Mouse (Mus musculus) skeletal muscle tissue, adult 2 months (tissue): ENCODE results near the gene Mybphl.

Source experiments
- DNase-seq: peaks from one replicate; pipeline ENCODE4 v3.0.0-alpha.2; 2012; ENCODE audit warnings: low read depth, low spot score

Mybphl gene

DNA sequence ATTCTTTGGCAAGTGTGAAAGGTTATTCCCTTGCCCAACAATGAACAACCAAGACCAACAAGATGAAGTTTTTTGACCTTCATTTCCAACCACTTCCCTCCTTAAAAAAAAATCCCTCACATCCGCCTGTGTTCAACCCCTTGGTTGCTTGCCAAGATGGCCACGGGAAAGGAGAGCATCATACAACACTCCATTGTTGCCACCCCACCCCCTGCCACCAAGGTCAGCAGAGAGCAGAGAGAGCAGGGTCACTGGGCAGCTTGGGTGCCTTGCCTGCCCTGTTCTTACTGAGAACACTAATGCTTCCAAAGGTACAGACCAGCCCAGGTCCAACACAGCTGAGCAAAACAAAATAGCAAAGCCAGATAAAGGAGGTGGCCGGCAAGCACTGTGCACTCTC is 7.6 kb downstream of the Mybphl start:
- no peak for DNase-seq

GRCm38 (mm10) chr3:108372691-108373090 is 8.0 kb downstream of the Mybphl start:
- no peak for DNase-seq

GRCm38 (mm10) chr3:108378875-108379663 is 14.4 kb downstream of the Mybphl start:
- no peak for DNase-seq

DNA sequence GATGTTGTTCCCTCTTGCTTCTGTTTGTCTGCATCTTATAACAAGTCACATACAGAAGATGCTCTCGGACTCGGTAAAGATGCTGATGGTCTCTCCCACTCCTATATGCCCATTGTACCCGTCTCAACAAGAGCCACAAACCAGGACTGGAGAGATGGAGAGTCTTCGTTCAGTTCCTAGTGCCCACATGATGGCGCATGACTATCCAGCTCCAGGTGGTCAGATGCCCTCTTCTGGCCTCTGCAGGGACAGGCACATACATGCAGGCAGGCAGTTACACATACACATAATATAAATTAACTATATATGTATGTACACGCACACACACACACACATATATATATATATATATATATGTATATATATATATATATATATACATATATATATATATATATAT is 16.0 kb downstream of the Mybphl start:
- DNase-seq: no peak

- no peak for DNase-seq
Measured at GRCm38 (mm10) chr3:108381945-108382875, 17.5 kb downstream of the Mybphl start.

DNA sequence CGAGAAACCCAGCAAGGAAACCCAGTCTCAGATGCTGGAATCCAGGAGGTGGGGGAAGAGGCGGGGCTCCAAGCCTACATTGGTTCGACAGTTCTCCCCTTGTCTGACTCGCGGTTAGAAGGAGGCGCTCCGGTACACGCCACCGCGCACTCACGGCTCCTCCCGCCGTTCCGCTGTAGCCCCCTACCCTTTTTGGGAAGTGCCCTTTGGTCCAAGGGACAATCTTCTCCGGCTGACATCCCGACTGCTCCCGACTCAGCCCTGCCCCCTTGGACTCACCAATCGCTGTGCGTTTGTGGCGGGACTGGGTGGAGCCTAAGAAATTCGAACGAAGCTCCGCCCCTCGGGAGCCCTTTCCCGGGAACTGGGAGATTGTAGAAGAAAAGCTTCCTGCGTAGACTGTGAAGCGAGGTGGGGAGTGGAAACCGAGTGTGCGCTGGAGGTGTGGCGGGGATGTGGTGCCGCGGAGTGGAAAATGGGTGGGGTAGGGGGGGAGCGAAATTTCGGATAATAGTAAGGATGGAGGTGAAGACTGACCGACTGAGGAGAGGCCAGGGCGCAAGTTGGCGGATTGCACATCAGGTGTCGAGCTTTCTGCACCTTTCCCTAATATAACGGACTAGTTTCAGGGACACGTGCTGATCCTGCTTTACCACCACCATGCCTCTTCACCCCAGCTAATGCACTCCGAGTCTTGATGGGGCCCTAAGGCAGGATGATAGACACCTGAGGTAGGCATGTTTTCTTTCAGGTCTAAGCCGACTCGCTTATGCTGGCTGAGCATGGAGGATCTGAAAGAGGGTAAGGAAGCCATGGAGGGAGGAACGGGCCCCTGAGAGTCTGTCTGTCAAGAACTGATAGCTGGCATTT is 19.0 kb downstream of the Mybphl start, which contains the start of gene Psrc1:
Gene Psrc1 (plus strand): TSS at position 355 of the 870 bp plus-strand sequence.
- DNase-seq: peak; percentile 52

- no peak for DNase-seq
Measured at GRCm38 (mm10) chr3:108384425-108384824, 19.7 kb downstream of the Mybphl start.

- no peak for DNase-seq
Measured at GRCm38 (mm10) chr3:108386186-108386585, 21.5 kb downstream of the Mybphl start.

- DNase-seq: peak; percentile 96
Measured at GRCm38 (mm10) chr3:108389111-108389545, 24.4 kb downstream of the Mybphl start.

DNA sequence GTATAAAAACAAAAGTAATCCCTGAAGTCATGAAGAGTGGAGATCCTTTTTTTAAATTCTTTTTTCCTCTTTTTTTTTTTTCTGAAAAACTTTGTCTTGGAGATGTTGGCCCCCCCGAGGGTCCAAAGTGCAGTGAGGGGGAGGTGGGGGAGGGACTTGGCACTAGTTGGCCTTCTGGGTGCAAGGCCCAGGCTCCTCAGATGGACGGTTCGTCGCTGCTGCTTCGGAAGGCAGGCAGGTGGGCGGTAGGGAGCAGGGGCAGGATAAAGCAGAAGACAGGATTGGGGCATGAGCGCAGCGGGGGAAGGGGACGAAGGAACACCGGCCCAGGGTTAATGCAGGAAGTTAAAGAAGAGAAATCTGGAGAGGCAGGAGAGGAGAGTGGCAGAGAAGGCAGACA is 27.6 kb downstream of the Mybphl start:
- DNase-seq: no peak

- no peak for DNase-seq
Measured at GRCm38 (mm10) chr3:108392793-108393192, 28.1 kb downstream of the Mybphl start.

DNA sequence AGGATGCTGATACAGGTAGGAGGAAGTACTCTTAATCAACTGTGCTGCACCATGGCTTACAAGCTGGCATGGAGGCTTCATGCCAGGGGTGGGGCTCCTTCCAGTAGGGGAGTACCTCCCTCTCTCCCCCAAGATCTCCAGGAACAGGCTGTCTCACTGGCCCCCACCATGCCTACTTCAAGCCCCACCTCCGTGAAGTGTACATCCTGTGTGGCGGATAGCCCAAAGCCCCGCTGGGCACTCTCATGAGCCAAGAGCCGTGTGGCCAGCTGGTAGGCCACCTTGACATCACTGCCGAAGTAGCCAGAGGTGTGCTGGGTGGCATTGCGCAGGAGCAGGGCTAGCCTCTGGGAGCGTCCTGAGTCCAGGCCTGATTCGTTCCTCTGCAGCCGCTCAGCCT is 33.6 kb downstream of the Mybphl start:
- no peak for DNase-seq

DNA sequence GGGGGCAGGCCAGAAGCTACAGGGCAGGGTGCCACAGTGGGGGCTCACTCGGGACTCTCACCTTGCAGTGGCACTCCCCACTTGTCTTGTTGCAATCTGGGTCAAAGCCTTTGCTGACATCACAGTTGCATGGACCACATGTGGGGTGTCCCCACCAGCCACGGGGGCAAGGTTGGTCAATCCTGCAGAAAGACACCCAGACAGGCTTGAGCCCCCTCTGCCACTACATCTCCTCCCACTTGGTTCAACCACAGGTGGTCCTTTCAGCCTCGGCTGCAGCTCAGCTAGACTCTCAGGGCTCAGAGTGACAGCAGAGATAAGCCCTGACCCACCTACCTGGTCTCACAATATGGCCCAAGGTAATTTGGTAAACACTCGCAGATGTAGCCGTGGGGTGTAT is 35.7 kb downstream of the Mybphl start:
- DNase-seq: no peak

DNA sequence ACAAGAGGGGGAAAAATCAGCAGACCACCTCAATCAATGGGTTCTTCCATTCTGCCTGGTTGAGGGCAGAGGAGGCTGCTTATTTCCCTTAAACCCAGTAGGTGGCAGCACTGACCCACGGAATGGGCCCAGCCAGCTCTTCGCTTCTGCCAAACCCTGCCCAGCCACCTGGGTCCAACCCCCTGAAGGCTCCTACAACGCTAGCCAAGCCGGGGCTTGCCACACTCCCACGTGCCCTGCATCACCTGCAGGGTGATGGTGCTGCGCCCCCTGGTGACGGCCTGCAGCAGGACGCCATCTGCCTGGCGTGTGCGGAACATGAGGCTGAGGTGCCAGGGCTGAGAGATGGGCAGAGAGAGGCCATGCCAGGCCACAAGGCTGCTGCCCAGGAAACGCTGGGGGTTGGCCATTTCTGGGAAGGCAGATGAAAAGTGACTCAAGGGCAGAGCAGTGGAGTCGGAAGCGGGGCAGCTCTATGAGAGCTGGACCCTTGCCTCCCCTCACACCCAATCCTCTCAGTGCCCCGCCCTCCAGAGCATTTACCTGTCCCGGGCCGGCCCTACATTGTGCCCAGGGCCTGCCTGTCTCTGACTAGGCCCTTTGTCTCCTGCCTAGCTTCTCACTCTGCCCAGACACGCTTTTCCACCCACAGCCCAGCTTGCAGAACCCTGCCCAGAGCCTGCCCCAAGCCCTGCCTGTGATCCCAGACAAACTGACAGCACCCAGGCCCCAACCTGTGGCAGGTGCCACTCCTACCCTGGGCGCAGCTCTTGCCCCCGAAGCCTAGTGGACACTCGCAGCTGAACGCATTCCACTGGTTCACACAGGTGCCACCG is 37.2 kb downstream of the Mybphl start:
- peak; percentile 96 for DNase-seq

DNA sequence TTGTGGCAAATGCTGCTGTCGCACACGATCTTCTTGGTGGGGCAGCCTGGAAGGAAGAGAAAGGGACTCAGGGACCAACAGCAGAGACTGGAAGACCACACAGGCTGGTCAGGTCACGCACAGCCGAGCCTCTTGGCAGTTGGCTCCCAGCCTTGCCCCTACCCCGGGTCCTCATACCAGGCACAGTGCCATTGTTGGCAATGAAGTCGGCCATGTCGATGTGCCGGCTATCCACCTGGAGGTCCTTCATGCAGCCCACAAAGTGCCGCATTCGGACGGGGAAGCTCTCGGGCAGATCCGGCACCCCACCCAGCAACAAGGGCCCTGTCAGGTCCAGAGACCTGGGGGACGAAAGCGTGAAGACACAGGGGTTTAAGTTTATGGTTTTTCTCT is 37.8 kb downstream of the Mybphl start:
- no peak for DNase-seq

DNA sequence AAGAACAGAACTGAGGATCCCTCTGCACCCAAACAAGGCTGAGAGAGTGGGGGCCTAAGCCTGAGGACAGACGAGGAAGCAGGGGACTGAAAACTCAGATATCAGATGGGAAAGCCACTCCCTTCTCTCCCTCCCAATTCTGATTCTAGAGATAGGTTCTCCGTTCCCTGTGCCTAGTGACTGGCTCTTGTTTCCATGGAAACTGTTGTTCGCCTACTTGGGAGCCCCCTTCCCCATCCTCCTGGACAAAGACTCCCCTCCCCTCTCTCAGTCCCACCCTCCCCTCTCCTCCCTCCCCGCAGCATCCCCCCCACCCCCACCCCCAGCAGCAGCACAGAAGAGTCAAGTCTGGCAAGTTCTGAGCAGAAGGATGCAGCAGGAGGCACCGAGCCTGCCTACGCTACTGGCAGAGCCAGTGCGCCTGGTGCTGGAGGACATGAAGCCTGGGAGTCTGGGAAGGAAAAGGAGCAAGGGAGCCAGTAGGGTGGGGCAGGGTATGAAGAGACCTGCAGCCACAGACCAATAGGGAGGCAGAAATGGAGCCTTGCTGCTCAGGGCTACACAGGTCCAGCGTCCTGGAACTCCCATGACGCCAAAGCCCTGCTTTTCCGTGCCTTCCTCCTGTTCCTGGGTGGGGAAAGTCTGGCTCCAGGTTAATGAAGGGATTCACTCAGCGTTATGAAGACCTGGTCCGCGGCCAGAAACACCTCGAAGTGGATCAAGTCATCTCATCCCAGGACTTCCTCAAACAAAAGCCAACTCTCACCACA is 41.0 kb downstream of the Mybphl start:
- DNase-seq: no peak

GRCm38 (mm10) chr3:108406306-108406885 is 41.7 kb downstream of the Mybphl start:
- DNase-seq: no peak

DNA sequence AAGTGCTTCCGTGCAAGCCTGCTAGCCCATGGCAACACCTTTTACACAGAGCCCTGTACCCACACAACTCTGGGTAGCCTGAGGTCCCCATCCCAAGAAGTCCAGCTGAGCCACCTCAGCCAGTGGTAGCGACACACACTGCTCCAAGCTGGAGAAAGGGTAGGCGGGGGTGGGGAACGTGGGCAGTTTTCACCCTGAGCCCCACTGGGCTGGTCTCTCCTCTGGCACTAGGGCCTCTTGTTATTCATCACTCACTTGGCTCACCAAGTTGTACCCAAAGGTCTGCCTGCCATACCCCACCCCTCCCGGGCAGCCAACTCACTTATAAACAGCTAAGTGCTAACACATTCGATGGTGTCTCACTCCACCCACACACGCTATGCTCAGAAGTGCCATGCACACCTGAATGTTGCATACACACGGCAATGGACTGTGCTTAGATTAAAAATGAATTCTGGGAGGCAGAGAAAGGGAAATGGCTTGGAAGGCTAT is 43.9 kb downstream of the Mybphl start:
- DNase-seq: no peak

- no peak for DNase-seq
Measured at GRCm38 (mm10) chr3:108409656-108410358, 45.1 kb downstream of the Mybphl start.
